Mouse (Mus musculus) heart, embryonic 10.5 days (tissue): Measurements from ENCODE around the gene Abca4. TPM values are rescaled to one million over a fixed set of nuclear protein-coding genes. Genes with fewer than 3 reads are reported as not detected.

Source experiments
- DNase-seq: peaks from one replicate; pipeline ENCODE4 v3.0.0-alpha.2; 2017; ENCODE audit warnings: low spot score
- H3K27ac ChIP-seq: fragments of 300-500 bp; sonication (generic); 2 replicates; pipeline ENCODE4 v1.5.1; 2016; ENCODE audit warnings: mild to moderate bottlenecking
- H3K27me3 ChIP-seq: fragments of 300-500 bp; sonication (generic); 2 replicates; pipeline ENCODE4 v1.6.1; 2016; ENCODE audit warnings: mild to moderate bottlenecking; ENCODE audit not compliant: poor library complexity, insufficient read depth, severe bottlenecking
- H3K36me3 ChIP-seq: fragments of 300-500 bp; sonication (generic); 2 replicates; pipeline ENCODE4 v1.6.1; 2016; ENCODE audit warnings: mild to moderate bottlenecking, moderate library complexity
- H3K4me1 ChIP-seq: fragments of 300-500 bp; sonication (generic); 2 replicates; pipeline ENCODE4 v1.6.1; 2016; ENCODE audit warnings: mild to moderate bottlenecking
- H3K4me3 ChIP-seq: fragments of 300-500 bp; sonication (generic); 2 replicates; pipeline ENCODE4 v1.5.1; 2016; ENCODE audit warnings: mild to moderate bottlenecking, moderate library complexity
- H3K9me3 ChIP-seq: fragments of 300-500 bp; sonication (generic); 2 replicates; pipeline ENCODE4 v1.6.1; 2016; ENCODE audit warnings: mild to moderate bottlenecking, moderate library complexity
- WGBS: fragments of 180-500 bp; shearing (Covaris S2); methylation state at CpG from one replicate; pipeline ENCODE4 v1.1.7; 2016; 5-methylcytosine and 5-hydroxymethylcytosine counted together
- polyA plus RNA-seq: library from polyadenylated mRNA; unstranded; fragments of >200 nt; fragmentation: Nextera tagmentation; extraction: Ambion mirVana; gene quantifications from 2 replicates; pipeline ENCODE4 v1.2.1, GENCODE M21; 2016

Gene Abca4
- polyA plus RNA-seq, 1 experiment from 2014 or later = 7.1 TPM

- Histone ChIP-seq H3K27me3 (no peaks in the 10 kb centered on the region), H3K4me3 (no peak overlapping the region), H3K9me3 (no peaks in the 10 kb centered on the region), H3K4me1 (peaks cover 10% of the 10 kb centered on the region), H3K27ac (no peak overlapping the region), H3K36me3 (no peaks in the 10 kb centered on the region)
- WGBS = 76% methylated on average over 5 of the region's 5 CpGs
- no peak for DNase-seq
Measured at GRCm38 (mm10) chr3:122200447-122200846, 156.2 kb downstream of the Abca4 start.

GRCm38 (mm10) chr3:122202307-122202732, 158.1 kb downstream of the Abca4 start:
- whole genome bisulfite sequencing = 40% methylated on average over 5 of the region's 5 CpGs
- H3K9me3 ChIP-seq = no peaks in the 10 kb centered on the region
- H3K4me3 ChIP-seq = no peak overlapping the region

DNA sequence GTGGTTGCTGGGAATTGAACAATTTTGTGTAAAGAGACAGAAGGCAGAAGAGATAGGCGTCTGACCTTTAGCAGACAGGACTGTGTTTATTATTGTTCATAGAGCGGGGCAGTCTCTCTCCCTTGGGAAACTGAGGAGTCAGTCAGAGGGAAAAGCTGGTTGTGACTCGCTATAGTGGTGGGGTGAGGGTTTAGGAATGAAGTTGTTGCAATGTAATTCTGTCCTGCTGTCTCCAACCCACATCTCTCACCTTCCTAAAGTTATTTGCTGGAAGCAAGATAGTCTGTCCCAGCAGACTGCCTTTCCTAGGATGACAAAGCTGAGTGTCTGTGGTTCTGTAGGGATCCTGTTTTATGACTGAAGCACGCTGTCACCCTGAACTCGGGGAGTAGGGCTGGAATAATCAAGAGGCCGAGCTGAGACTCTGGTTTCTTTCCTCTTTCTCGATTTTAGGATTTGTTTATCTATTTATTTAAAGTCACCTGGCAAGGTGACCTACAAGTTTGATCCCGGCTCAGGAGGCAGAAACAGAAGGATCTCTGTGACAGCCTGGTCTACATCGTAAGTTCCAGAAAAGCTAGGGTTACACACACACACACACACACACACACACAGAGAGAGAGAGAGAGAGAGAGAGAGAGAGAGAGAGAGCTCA, 159.6 kb downstream of the Abca4 start:
- Histone ChIP-seq H3K4me1 (peaks cover 17% of the 10 kb centered on the region), H3K9me3 (no peaks in the 10 kb centered on the region), H3K36me3 (no peaks in the 10 kb centered on the region), H3K27ac (no peak overlapping the region), H3K27me3 (no peaks in the 10 kb centered on the region), H3K4me3 (no peak overlapping the region)
- 76% methylated on average over 9 of the region's 9 CpGs for WGBS
- no peak for DNase-seq

More at GRCm38 (mm10) chr3:122202307-122202732, 158.1 kb downstream of the Abca4 start:
- H3K27me3 ChIP-seq = no peaks in the 10 kb centered on the region
- no peaks in the 10 kb centered on the region for H3K36me3 ChIP-seq
- peaks cover 10% of the 10 kb centered on the region for H3K4me1 ChIP-seq
- DNase-seq = no peak
- no peak overlapping the region for H3K27ac ChIP-seq

- WGBS = 81% methylated on average over 6 of the region's 6 CpGs
- no peaks in the 10 kb centered on the region for H3K9me3 ChIP-seq
- no peak overlapping the region for H3K27ac ChIP-seq
- peaks cover 17% of the 10 kb centered on the region for H3K4me1 ChIP-seq
- H3K4me3 ChIP-seq = no peak overlapping the region
- H3K36me3 ChIP-seq = no peaks in the 10 kb centered on the region
- DNase-seq = no peak
- no peaks in the 10 kb centered on the region for H3K27me3 ChIP-seq
Measured at GRCm38 (mm10) chr3:122205753-122206152, 161.5 kb downstream of the Abca4 start.

GRCm38 (mm10) chr3:122206279-122207070, 162.2 kb downstream of the Abca4 start:
- no peaks in the 10 kb centered on the region for H3K9me3 ChIP-seq
- H3K4me1 ChIP-seq = peaks cover 17% of the 10 kb centered on the region
- H3K36me3 ChIP-seq = no peaks in the 10 kb centered on the region
- no peak overlapping the region for H3K4me3 ChIP-seq
- DNase-seq = no peak
- 76% methylated on average over 8 of the region's 8 CpGs for WGBS
- no peaks in the 10 kb centered on the region for H3K27me3 ChIP-seq
- H3K27ac ChIP-seq = no peak overlapping the region

DNA sequence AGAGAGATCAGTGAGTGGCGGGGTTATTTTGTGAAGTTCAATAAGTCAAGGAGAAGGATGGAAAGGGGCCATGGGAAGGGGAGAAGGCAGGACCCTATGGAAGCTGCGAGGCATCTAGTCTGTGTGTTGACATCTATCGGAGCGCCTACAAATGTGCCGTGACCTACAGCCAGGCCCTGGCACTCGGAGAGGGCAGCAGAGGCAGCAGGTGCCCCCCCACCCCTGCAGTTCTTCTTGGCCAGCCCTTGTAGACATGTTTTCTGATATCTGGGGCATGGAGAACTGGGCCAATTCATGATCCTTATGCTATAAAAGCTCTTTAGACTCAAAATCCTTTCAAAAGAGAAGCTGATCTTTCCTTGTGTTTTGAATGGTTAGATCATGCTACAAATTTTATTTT, 163.5 kb downstream of the Abca4 start:
- DNase-seq = no peak
- Histone ChIP-seq H3K4me1 (peaks cover 8% of the 10 kb centered on the region), H3K36me3 (no peaks in the 10 kb centered on the region), H3K9me3 (no peaks in the 10 kb centered on the region), H3K4me3 (no peak overlapping the region), H3K27ac (no peak overlapping the region), H3K27me3 (no peaks in the 10 kb centered on the region)
- WGBS = 84% methylated on average over 6 of the region's 6 CpGs

- H3K27ac ChIP-seq = no peak overlapping the region
- H3K4me3 ChIP-seq = no peak overlapping the region
- H3K27me3 ChIP-seq = no peaks in the 10 kb centered on the region
- no peaks in the 10 kb centered on the region for H3K9me3 ChIP-seq
- no peak for DNase-seq
- no peaks in the 10 kb centered on the region for H3K36me3 ChIP-seq
- 64% methylated on average over 15 of the region's 15 CpGs for WGBS
- peaks cover 6% of the 10 kb centered on the region; the same call in 1 of the 2 replicates for H3K4me1 ChIP-seq
Measured at GRCm38 (mm10) chr3:122208296-122209225, 164.3 kb downstream of the Abca4 start.

- 83% methylated on average over 11 of the region's 11 CpGs for WGBS
- H3K27ac ChIP-seq = no peak overlapping the region
- H3K4me3 ChIP-seq = no peak overlapping the region
- no peak for DNase-seq
- peaks cover 6% of the 10 kb centered on the region; the same call in 1 of the 2 replicates for H3K4me1 ChIP-seq
- H3K36me3 ChIP-seq = no peaks in the 10 kb centered on the region
- H3K27me3 ChIP-seq = no peaks in the 10 kb centered on the region
- H3K9me3 ChIP-seq = no peaks in the 10 kb centered on the region
Measured at GRCm38 (mm10) chr3:122209511-122209910, 165.3 kb downstream of the Abca4 start.

GRCm38 (mm10) chr3:122210434-122210833, 166.2 kb downstream of the Abca4 start:
- H3K9me3 ChIP-seq = no peaks in the 10 kb centered on the region
- no peaks in the 10 kb centered on the region for H3K27me3 ChIP-seq
- no peaks in the 10 kb centered on the region for H3K36me3 ChIP-seq
- H3K4me3 ChIP-seq = no peak overlapping the region
- 75% methylated on average over 5 of the region's 5 CpGs for WGBS
- peaks cover 6% of the 10 kb centered on the region; the same call in 1 of the 2 replicates for H3K4me1 ChIP-seq
- H3K27ac ChIP-seq = no peak overlapping the region
- DNase-seq = no peak

GRCm38 (mm10) chr3:122210846-122211245, 166.6 kb downstream of the Abca4 start:
- Histone ChIP-seq H3K27me3 (no peaks in the 10 kb centered on the region), H3K4me3 (no peak overlapping the region), H3K4me1 (peaks cover 6% of the 10 kb centered on the region; the same call in 1 of the 2 replicates), H3K27ac (no peak overlapping the region), H3K36me3 (no peaks in the 10 kb centered on the region), H3K9me3 (no peaks in the 10 kb centered on the region)
- no peak for DNase-seq
- 88% methylated on average over 7 of the region's 7 CpGs for WGBS

DNA sequence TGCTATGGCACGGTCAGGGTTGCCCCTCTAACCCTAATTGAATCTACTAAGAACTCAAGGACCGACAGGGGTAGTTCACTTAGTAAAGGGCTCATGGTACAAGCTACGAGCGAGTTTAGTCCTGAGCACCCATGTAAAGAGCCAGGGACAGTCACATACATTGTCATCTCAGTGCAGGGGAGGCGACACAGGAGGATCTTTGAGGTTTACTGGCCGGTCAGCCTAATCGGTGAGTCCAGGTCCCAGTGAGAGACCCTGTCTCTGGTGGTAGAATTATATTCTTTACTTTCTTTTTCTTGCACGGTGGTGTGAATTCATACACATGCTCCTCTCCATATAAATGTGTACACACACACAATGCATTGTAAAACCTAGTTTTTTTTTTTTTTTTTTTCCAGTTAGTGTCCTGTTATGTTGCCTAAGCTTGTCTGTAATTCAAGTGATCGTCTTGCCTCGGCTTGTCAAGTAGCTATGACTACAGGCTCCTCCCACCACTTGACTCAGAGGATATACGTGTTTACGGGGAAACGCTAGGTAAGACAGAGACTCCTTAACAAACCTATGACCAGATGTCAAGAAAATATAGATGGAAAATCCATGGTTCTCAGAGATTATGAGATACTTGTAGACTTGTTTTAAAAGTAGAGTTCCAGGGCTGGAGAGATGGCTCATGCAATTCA, 167.3 kb downstream of the Abca4 start:
- peak; percentile 68 for DNase-seq
- H3K4me3 ChIP-seq = no peak overlapping the region
- H3K4me1 ChIP-seq = peaks cover 6% of the 10 kb centered on the region; the same call in 1 of the 2 replicates
- H3K36me3 ChIP-seq = no peaks in the 10 kb centered on the region
- 71% methylated on average over 13 of the region's 13 CpGs for WGBS
- H3K9me3 ChIP-seq = no peaks in the 10 kb centered on the region
- no peaks in the 10 kb centered on the region for H3K27me3 ChIP-seq
- no peak overlapping the region for H3K27ac ChIP-seq
